Mouse (Mus musculus): Measurements from ENCODE around the gene Smc3. TPM values are rescaled to one million over a fixed set of nuclear protein-coding genes. Genes with fewer than 3 reads are reported as not detected.

The Smc3 gene
- polyA plus RNA-seq, 1 experiment from 2014 or later, result 67.8 TPM

GRCm38 (mm10) chr19:53682427-53682826 is 82.2 kb downstream of the Smc3 start:
- ATAC-seq (ENCODE audit: low FRiP score, low TSS enrichment) (no peak), DNase-seq (no peak)
- H3K9ac ChIP-seq (replicated peaks; ENCODE audit: low read length), result no peak overlapping the region
- H3K9me3 ChIP-seq (ENCODE audit: control insufficient read depth, low read length), result no peaks in the 10 kb centered on the region
- no peaks in the 10 kb centered on the region for H3K36me3 ChIP-seq (ENCODE audit: control insufficient read depth, insufficient read depth, low read length)
- H3K4me1 ChIP-seq (ENCODE audit: control insufficient read depth, insufficient read depth, low read length), result peaks cover 2% of the 10 kb centered on the region; the same call in 1 of the 2 replicates
- no peak overlapping the region for H3K4me3 ChIP-seq (replicated peaks; ENCODE audit: low read depth, low read length)
- H3K4me2 ChIP-seq (ENCODE audit: low read length), result no peak overlapping the region
- no peak overlapping the region for H3K27ac ChIP-seq (replicated peaks; ENCODE audit: low read depth, low read length)
- H3K27me3 ChIP-seq (ENCODE audit: control insufficient read depth, insufficient read depth, low read length), result peaks cover 14% of the 10 kb centered on the region
- WGBS, result 41% methylated on average over 8 of the region's 8 CpGs

- no peak overlapping the region for H3K4me3 ChIP-seq (replicated peaks; ENCODE audit: low read depth, low read length)
- no peaks in the 10 kb centered on the region for H3K27me3 ChIP-seq (ENCODE audit: control insufficient read depth, insufficient read depth, low read length)
- no peaks in the 10 kb centered on the region for H3K36me3 ChIP-seq (ENCODE audit: control insufficient read depth, insufficient read depth, low read length)
- ATAC-seq (ENCODE audit: low FRiP score, low TSS enrichment), result no peak
- WGBS, result 90% methylated on average over 5 of the region's 5 CpGs
- H3K9me3 ChIP-seq (ENCODE audit: control insufficient read depth, low read length), result no peaks in the 10 kb centered on the region
- H3K4me1 ChIP-seq (ENCODE audit: control insufficient read depth, insufficient read depth, low read length), result no peaks in the 10 kb centered on the region
- no peak overlapping the region for H3K4me2 ChIP-seq (ENCODE audit: low read length)
- no peak for DNase-seq
- H3K9ac ChIP-seq (replicated peaks; ENCODE audit: low read length), result no peak overlapping the region
- no peak overlapping the region for H3K27ac ChIP-seq (replicated peaks; ENCODE audit: low read depth, low read length)
Observed at GRCm38 (mm10) chr19:53687592-53687991, 87.4 kb downstream of the Smc3 start.

- WGBS, result 46% methylated on average over 10 of the region's 10 CpGs
Observed at GRCm38 (mm10) chr19:53690816-53691215, 90.6 kb downstream of the Smc3 start.

DNA sequence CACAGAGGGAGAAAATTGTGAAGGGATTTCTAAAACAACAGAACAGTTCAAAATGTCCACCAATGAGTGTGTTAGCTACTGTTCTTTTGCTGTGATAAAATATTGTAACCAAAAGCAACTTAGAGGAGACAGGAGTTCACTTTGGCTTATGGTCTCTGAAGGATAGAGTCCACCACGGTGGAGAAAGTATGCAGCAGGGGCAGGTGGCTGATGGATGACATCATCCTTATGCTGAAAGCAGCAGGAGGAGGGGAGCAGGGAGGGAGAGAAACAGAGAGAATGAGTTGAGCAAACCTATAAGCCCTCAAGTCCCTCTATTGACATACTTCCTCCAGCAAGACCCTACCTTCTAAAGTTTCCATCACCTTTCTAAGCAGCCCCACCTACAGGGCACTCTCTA is 93.8 kb downstream of the Smc3 start:
- H3K4me2 ChIP-seq (ENCODE audit: low read length), result no peak overlapping the region
- ATAC-seq (ENCODE audit: low FRiP score, low TSS enrichment) (no peak), DNase-seq (no peak)
- no peak overlapping the region for H3K27ac ChIP-seq (replicated peaks; ENCODE audit: low read depth, low read length)
- WGBS, result 32% methylated on average over 1 of the region's 1 CpGs
- no peaks in the 10 kb centered on the region for H3K9me3 ChIP-seq (ENCODE audit: control insufficient read depth, low read length)
- no peak overlapping the region for H3K4me3 ChIP-seq (replicated peaks; ENCODE audit: low read depth, low read length)
- no peaks in the 10 kb centered on the region for H3K36me3 ChIP-seq (ENCODE audit: control insufficient read depth, insufficient read depth, low read length)
- H3K9ac ChIP-seq (replicated peaks; ENCODE audit: low read length), result no peak overlapping the region
- H3K4me1 ChIP-seq (ENCODE audit: control insufficient read depth, insufficient read depth, low read length), result peaks cover 10% of the 10 kb centered on the region
- no peaks in the 10 kb centered on the region for H3K27me3 ChIP-seq (ENCODE audit: control insufficient read depth, insufficient read depth, low read length)

More at GRCm38 (mm10) chr19:53690816-53691215, 90.6 kb downstream of the Smc3 start:
- Histone ChIP-seq H3K9me3 (ENCODE audit: control insufficient read depth, low read length) (no peaks in the 10 kb centered on the region), H3K9ac (replicated peaks; ENCODE audit: low read length) (no peak overlapping the region), H3K4me3 (replicated peaks; ENCODE audit: low read depth, low read length) (no peak overlapping the region), H3K27ac (replicated peaks; ENCODE audit: low read depth, low read length) (no peak overlapping the region), H3K27me3 (ENCODE audit: control insufficient read depth, insufficient read depth, low read length) (no peaks in the 10 kb centered on the region), H3K4me1 (ENCODE audit: control insufficient read depth, insufficient read depth, low read length) (no peaks in the 10 kb centered on the region), H3K36me3 (ENCODE audit: control insufficient read depth, insufficient read depth, low read length) (no peaks in the 10 kb centered on the region), H3K4me2 (ENCODE audit: low read length) (no peak overlapping the region)
- ATAC-seq (ENCODE audit: low FRiP score, low TSS enrichment) (no peak), DNase-seq (no peak)

Other genes with a start within 250 kb of the Smc3 start
- gene Gm10197, start 228.6 kb upstream of the Smc3 start, polyA plus RNA-seq (2014; fragmentation: Nextera tagmentation; extraction: Ambion mirVana), result 4.4 TPM in 1 of 2 replicates, not detected in the other
- 37.2 and 42.0 TPM in 2 replicates for gene Smndc1, start 209.8 kb upstream of the Smc3 start, polyA plus RNA-seq (2014; fragmentation: Nextera tagmentation; extraction: Ambion mirVana)
- gene Dusp5, start 71.3 kb upstream of the Smc3 start, polyA plus RNA-seq (2014; fragmentation: Nextera tagmentation; extraction: Ambion mirVana), result 3.1 and 4.6 TPM in 2 replicates
- 221 and 229 TPM in 2 replicates for gene Nutf2-ps1, start 11.3 kb upstream of the Smc3 start, polyA plus RNA-seq (2014; fragmentation: Nextera tagmentation; extraction: Ambion mirVana)
- 0.61 TPM in 2 replicates for gene Rbm20, start 76.9 kb downstream of the Smc3 start, polyA plus RNA-seq (2014; fragmentation: Nextera tagmentation; extraction: Ambion mirVana)